Mouse (Mus musculus) embryonic stem cell, embryonic (primary cell): ENCODE measurements around the gene Taf1d.
"Not testable (repeated sequence)": the region's sequence is repeated elsewhere in the genome, so short reads cannot be mapped to it uniquely, and the experiment has no call there.

Experiments
- CTCF ChIA-PET, 4 experiments: fragments of 300-600 bp in 2 of 4; fragments of 350-600 bp in 2 of 4; sonication (Branson Sonifier 250); formaldehyde crosslinking; loops; one replicate each; lab custom pipeline; 2022; ENCODE audit warnings: inconsistent platforms in 2 of 4; lab: Charles Lee
- POLR2A ChIA-PET, 4 experiments: fragments of 300-600 bp in 2 of 4; fragments of 350-600 bp in 2 of 4; sonication (Branson Sonifier 250); formaldehyde crosslinking; loops; one replicate each; lab custom pipeline; 2022; ENCODE audit warnings: antibody characterized with exemption in 4 of 4, inconsistent platforms in 1 of 4; lab: Charles Lee

Gene Taf1d

DNA sequence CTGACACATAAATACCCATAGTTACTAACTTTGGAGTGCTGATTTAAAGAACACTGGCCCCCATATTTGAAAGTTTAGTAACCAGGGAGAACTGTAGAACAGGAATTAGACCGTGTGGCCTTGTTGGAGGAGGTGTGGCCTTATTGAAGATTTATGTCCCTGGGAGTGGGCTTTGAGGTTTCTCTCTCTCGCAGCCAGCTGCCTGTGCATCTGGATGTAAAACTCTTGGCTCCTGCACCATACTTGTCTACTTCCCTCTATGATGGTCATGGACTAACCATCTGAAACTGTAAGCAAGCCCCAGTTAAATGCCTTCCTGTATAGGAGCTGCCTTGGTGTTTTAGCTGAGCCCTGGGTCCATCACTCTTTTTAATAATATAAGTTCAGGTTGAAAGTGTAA is 7.6 kb upstream of the Taf1d start:
- ChIA-PET POLR2A (interaction anchor here in 1 of 4 experiments (12.6 to 14.9 kb wide), 2 partner anchors 15 to 21 kb away, joined by 357 to 367 read pairs; partner anchors contain the start of gene Med17), CTCF (no interaction called here)

DNA sequence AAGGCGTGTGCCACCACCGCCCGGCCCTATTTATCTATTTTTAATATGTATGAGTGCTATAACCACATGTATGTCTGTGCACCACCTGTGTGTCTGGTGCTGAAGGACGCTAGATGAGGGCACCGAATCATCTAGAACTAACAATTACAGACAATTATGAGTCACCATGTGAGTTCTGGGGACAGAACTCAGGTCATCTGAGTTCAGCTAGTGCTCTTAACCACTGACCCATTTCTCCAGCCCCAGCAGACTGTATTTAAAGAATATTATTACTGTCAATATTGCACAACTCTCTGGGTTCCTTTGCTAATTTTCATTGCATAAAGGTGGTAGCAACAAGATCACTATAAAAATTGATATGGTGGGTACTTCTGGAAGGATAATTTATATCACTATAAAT is 6.0 kb upstream of the Taf1d start:
- ChIA-PET CTCF (no interaction called here), POLR2A (interaction anchor here in 1 of 4 experiments (12.6 to 14.9 kb wide), 2 partner anchors 16 to 20 kb away, joined by 357 to 367 read pairs; partner anchors contain the start of gene Med17)

DNA sequence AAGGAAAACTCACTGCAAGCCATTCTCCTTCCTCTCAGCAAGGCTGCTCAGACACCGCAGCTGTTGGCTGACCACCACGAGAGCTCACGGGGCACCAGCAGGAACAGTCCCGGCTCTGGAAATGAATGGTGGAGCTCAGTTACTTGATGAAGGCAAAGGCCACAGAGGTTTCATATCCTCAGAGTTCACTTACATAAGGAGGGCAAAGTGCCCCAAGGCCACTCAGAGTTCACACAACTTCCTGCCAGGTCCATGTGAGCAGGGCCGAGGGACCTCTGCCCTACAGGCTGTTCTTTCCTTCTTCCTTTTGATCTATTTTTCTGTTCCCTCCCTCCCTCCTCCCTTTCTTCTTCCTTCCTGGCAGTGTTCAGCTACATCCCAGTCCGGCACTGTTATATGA is 4.6 kb upstream of the Taf1d start:
- POLR2A ChIA-PET, result interaction anchor here in 3 of 4 experiments (0.5 to 14.9 kb wide), 16 partner anchors 9 to 516 kb away, joined by 3 to 367 read pairs (median 4); partner anchors contain the start of genes Cep295 (in 2 of the 3) and Med17 (in 2 of the 3)
- CTCF ChIA-PET, result interaction anchor here in 3 of 4 experiments (0.5 to 1.0 kb wide), 4 partner anchors 16 to 60 kb away, joined by 3 to 7 read pairs (median 4); partner anchors contain the start of gene Cep295 (in 1 of the 3)

DNA sequence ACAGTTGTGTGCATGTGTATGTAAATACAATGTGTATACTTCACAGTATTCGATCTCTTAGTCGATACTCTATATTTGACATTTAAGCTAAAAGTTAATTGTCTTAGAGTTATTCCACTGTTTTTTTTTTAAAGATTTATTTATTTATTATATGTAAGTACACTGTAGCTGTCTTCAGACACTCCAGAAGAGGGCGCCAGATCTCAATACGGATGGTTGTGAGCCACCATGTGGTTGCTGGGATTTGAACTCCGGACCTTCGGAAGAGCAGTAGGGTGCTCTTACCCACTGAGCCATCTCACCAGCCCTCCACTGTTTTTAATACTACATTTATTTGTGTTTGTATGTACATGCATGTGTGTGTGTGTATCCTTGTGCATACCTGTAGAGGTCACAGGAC is 4.0 kb upstream of the Taf1d start:
- ChIA-PET POLR2A (interaction anchor here in 3 of 4 experiments (0.7 to 14.9 kb wide), 14 partner anchors 11 to 517 kb away, joined by 3 to 367 read pairs (median 6); partner anchors contain the start of genes Cep295 (in 2 of the 3) and Med17 (in 2 of the 3)), CTCF (interaction anchor here in 1 of 4 experiments (1.0 to 1.8 kb wide), 4 partner anchors 17 to 60 kb away, joined by 3 to 9 read pairs (median 6); partner anchors contain the start of gene Cep295)

DNA sequence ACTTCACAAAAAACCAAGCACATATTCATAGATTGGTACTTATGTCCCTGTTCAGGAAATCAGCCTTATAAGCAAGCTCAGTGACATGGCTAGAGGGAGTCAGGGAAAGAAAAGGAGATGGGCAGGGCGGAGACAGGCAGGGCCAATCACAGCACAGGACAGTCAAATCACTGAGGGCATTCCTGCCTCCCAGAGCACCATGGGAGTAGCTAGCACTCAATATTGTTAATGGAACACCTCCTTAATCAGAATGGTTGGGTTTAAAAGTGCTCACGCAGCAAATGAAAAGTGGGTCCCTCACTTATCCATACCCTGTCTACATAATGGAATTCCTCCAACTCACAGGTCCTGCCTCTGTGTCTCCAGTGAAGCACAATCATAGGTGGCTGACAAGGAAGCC is 3.1 kb upstream of the Taf1d start:
- POLR2A ChIA-PET, result interaction anchor here in 3 of 4 experiments (0.7 to 14.9 kb wide), 23 partner anchors 9 to 477 kb away, joined by 3 to 367 read pairs (median 4); partner anchors contain the start of genes Cep295 (in 3 of the 3) and Med17 (in 3 of the 3)
- CTCF ChIA-PET, result interaction anchor here in 3 of 4 experiments (0.6 to 1.8 kb wide), 6 partner anchors 15 to 577 kb away, joined by 3 to 9 read pairs (median 4); no protein-coding TSS in a partner anchor

DNA sequence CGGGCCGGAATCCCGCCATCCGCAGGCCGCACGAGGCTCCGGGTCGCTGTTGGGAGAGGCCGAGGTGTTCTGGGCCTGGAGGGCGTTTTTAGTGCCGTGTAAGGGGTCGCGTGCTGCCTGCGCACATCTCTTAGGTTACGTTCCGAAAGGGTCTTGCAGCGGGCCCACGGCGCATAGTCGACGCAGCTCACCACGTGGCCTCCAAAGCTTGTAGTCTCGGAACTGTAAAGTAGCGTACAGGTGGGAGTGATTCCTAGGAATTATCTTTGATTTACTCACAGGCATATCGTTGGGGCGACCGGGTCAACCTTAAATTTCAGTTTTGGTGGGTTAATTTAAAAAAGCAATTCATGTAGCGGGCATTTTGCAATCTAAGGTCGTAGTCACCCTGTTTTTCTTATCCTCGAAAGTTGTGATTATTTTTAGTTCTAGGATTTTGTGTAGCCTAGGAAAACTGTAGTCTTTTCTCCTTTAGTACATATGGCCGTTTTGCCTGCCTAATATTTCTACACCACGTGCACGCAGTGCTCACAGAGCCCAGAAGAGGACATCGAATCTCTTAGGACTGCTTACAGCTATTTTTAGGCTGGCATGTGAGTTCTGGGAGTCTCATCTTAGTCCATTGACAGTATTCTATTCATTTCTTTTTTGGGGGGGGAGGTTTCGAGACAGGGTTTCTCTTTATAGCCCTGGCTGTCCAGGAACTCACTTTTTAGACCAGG is 545 bp downstream of the Taf1d start, which contains the start of gene 4931406C07Rik:
Gene 4931406C07Rik, minus strand, starts transcription at position 51 of the 722 bp plus-strand sequence.
- CTCF ChIA-PET, result interaction anchor here in 2 of 4 experiments (0.5 to 1.4 kb wide), 4 partner anchors 54 to 427 kb away, joined by 3 to 7 read pairs (median 4); partner anchors contain the start of gene Vstm5 (in 1 of the 2)
- POLR2A ChIA-PET, result interaction anchor here (0.6 to 14.9 kb wide), 124 partner anchors 8 to 1483 kb away, joined by 3 to 367 read pairs (median 5); partner anchors contain the start of genes Med17 (in 4 of the 4), Cep295 (in 3 of the 4), Panx1 (in 2 of the 4) and Vstm5 (in 2 of the 4)

DNA sequence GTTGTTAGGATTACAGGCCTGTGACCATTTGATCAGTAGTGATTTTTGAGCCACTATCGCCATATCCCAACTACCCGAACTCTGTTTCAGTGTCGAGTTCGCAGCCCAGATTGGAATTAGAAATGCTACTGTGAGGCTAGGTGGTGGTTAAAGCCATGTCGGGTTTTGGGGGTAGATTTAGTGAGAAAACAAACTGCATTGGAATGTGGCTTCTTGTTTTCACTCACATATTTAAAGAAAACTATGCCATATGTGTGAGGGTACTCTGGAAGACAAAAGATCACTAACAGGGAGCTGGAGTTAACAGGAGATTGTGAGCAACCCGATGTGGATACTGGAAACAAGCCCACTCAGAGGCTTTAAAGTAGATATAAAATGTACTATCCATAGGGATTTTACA is 1.2 kb downstream of the Taf1d start:
- ChIA-PET CTCF (no interaction called here), POLR2A (interaction anchor here (0.6 to 14.9 kb wide), 38 partner anchors 11 to 462 kb away, joined by 3 to 367 read pairs (median 8); partner anchors contain the start of genes Cep295 (in 3 of the 4), Med17 (in 3 of the 4), Vstm5 (in 2 of the 4) and Panx1 (in 1 of the 4))

DNA sequence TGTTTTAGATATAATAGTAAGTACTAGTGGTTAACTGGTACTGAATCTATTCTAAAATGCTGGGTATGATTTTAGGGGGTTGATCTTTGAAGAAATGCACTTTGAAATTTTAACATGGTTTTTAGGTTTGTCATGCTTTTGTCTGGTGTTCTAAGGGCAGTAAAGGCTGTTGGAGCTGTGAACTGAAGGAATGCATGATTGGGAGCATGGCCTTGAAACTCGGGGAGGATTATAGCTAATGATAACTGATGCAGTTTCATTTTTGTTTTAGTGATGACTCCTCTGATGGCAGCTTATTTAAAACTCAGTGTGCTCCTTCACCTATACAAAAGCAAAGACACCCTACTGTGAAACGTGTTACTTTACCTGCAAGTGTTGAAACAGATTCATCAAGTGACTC is 2.2 kb downstream of the Taf1d start:
- CTCF ChIA-PET, result no interaction called here
- POLR2A ChIA-PET, result interaction anchor here (0.6 to 22.8 kb wide), 36 partner anchors 3 to 1722 kb away, joined by 3 to 367 read pairs (median 5); partner anchors contain the start of genes Cep295 (in 3 of the 4), Med17 (in 2 of the 4), 4931406C07Rik (in 1 of the 4) and Cep57 (in 1 of the 4)

DNA sequence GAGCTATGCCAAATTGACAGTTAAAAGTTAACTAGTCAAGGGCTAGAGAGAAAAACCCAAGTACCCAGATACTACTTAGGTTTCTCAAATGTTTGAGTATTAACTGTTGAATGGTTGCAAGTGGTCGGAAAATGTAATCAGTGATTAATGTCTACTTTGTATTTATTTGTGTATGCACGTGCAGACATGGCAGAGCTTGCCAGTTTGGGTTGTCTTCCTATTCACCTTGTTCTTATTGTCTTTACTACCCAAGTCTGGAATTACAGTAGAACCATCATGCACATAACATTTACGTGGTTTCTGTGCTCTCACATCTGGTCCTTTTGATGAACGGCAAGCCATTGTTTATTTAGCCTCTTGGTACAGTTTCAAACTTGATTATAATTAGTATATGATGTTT is 3.4 kb downstream of the Taf1d start:
- ChIA-PET POLR2A (interaction anchor here (0.7 to 22.8 kb wide), 24 partner anchors 5 to 564 kb away, joined by 3 to 367 read pairs (median 5); partner anchors contain the start of genes Cep295 (in 3 of the 4), Med17 (in 2 of the 4), 4931406C07Rik (in 1 of the 4) and Panx1 (in 1 of the 4)), CTCF (interaction anchor here in 2 of 4 experiments (0.5 to 0.7 kb wide), 2 partner anchors 571 to 935 kb away, joined by 4 to 7 read pairs; no protein-coding TSS in a partner anchor)

DNA sequence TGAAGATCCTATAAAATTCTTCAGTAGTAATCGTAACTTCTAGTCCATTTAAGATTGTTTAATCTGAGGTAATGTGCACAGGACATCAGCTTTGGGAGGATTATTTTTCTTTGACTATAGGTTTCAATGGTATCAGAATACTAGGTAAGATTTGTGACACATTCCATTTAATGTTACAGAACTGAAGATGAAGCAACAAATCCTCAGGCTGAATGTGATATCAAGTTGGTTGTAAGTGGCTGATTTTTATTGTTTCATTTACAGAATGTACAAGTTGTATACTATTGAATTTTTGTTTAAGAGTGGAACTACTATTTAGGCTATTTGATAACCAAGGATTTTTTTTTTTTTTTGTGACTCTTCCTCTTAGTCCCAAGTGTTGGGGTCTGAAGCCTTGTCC is 4.2 kb downstream of the Taf1d start:
- POLR2A ChIA-PET, result interaction anchor here (0.6 to 22.8 kb wide), 18 partner anchors 5 to 564 kb away, joined by 3 to 367 read pairs (median 4); partner anchors contain the start of genes 4931406C07Rik (in 1 of the 4), Cep295 (in 1 of the 4), Med17 (in 1 of the 4) and Taf1d (in 1 of the 4)
- CTCF ChIA-PET, result interaction anchor here in 1 of 4 experiments (0.7 kb wide), 1 partner anchor 570 kb away, joined by 4 read pairs; no protein-coding TSS in a partner anchor

DNA sequence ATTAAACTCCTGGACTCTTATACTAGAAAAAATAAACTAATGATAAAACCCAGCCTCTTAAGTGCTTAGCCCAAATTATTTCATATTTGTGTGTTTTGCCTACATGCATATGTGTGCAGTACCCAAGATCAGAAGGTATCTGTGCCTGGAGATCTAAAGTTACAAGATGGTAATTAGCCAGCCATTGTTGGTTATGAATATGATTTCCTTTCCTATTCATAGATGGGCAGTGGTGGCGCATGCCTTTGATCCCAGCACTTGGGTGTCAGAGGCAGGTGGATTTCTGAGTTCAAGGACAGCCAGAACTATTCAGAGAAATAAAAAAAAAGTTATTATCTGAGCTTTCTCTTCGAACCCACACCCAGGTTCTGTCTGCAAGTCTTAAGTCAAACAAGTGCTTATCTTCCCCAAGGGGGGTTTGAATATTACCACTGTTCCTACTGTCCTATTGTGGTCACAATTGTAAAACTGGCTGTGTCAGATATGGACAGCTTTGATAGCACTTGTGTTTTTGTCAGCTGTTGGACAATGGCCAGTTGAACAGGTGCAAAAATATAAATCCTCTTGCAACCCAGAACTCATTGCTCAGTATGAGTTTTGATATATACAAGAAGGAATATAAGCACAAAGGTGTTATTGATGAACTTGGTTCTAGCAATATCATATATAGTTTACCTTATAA is 6.2 kb downstream of the Taf1d start:
- POLR2A ChIA-PET, result interaction anchor here in 3 of 4 experiments (0.7 to 22.8 kb wide), 8 partner anchors 7 to 527 kb away, joined by 3 to 357 read pairs (median 7); partner anchors contain the start of genes 4931406C07Rik (in 1 of the 3), Ankrd49 (in 1 of the 3) and Taf1d (in 1 of the 3)
- CTCF ChIA-PET, result no interaction called here

DNA sequence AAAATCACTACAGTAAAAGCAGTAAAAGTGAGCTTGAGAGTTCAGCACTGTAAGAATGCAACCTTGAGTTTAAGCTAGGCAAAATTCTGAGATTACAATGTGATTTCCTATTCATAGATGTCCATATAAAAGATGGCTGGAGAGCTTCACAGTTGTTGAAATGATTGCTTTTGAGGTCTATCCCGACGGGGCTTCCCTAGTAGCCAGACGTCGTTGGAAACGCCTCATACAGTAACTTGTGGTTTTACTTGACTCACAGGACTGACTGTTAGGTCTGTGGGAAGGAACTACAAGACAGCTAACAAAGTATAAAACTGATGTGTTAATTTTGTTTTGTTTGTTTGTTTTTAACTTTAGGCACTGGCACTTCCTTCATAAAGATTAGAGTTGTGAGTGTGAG is 7.6 kb downstream of the Taf1d start:
- ChIA-PET CTCF (no interaction called here), POLR2A (interaction anchor here in 3 of 4 experiments (0.7 to 22.8 kb wide), 14 partner anchors 8 to 511 kb away, joined by 3 to 357 read pairs (median 5); partner anchors contain the start of genes 4931406C07Rik (in 2 of the 3) and Taf1d (in 2 of the 3))

DNA sequence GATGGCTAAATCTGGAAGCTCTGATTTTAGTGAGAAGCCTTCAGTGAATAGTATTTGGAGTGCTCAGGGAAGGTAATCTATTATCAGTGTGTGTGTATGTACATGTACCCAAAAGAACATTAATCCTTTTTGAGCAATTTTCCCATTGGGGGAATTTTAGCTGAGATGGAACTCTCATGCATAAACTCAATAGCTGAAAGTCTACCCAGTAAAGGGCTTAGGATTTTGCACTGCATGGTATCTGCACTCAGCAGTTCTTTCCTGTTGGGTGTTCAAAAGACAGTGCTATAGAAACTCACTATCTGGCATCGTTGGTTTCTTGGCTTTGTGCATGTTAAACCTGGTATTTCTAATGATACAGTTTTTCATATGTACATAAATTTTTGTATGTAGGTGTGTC is 8.6 kb downstream of the Taf1d start:
- ChIA-PET CTCF (no interaction called here), POLR2A (interaction anchor here in 3 of 4 experiments (0.6 to 22.8 kb wide), 11 partner anchors 9 to 48 kb away, joined by 3 to 357 read pairs (median 4); partner anchors contain the start of genes 4931406C07Rik (in 3 of the 3) and Taf1d (in 3 of the 3))

DNA sequence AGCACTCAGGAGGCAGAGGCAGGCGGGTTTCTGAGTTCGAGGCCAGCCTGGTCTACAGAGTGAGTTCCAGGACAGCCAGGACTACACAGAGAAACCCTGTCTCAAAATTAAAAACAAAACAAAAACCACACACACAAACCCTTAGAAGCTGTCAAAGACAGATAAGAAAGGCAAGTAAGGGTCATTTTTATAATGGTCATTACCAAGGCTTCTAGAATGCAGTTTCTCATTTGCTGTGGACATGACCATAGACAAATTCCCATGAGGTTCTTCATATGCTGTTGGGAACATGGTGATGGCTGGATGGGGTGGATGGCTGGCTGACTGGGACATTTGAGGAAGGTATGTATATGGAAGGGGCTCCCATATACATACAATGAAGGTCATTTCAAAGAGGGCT is 10.3 kb downstream of the Taf1d start:
- POLR2A ChIA-PET, result interaction anchor here in 3 of 4 experiments (1.0 to 22.8 kb wide), 10 partner anchors 9 to 63 kb away, joined by 3 to 357 read pairs (median 8); partner anchors contain the start of genes 4931406C07Rik (in 3 of the 3), Taf1d (in 3 of the 3) and Cep295 (in 2 of the 3)

DNA sequence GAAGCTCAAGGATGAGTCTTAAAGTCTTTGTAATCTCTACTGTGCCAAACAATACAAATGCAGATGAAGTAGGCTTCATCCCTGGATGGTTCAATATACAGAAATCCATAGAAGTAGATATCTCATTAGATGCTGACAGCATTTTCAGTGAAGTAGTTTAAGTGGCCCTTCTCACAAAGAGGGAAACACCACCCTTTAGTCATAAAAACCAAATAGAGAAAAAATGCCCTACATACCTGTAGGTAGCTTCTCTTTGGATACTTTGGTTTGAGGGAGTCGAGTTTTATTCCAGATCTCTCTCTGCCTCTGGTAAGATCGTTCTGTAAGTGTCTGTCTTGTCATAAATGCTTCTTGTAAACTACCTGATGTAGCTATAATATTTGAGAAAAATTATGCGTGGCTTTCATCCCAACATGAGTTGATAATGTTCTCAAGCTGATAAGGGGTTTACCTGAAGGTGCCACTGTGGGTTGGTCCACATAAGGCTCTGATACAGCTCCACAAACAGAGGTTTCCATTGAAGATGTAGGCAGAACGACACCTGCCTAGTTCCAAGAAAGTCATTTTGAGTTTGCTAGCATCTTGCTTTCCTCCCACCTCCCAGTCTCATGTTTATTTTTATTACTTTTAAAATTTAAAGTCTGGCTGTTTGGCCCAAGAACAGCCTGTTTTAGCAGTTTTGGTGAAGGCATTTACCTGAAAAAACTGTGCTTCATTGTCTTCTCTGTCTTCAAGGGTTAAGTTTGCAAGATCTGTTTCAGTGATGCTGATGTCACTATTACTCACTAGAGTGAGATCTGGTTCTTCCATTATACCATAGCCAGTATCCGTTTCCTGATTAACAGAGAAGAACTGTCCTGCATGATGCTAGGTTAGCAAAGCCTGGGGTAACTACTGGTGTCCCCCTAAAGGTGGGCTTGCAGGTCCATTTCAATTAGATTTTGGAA is 11.5 kb downstream of the Taf1d start:
- POLR2A ChIA-PET, result interaction anchor here (0.5 to 22.8 kb wide), 31 partner anchors 9 to 1506 kb away, joined by 3 to 357 read pairs (median 4); partner anchors contain the start of genes Cep295 (in 4 of the 4), 4931406C07Rik (in 3 of the 4), Taf1d (in 3 of the 4) and Med17 (in 2 of the 4)
- CTCF ChIA-PET, result interaction anchor here in 1 of 4 experiments (0.5 kb wide), 1 partner anchor 388 kb away, joined by 4 read pairs; no protein-coding TSS in a partner anchor

More for the DNA sequence above, 10.3 kb downstream of the Taf1d start:
- CTCF ChIA-PET, result not testable (repeated sequence)
